Mouse (Mus musculus): Measurements from ENCODE around the gene S100a5.

GRCm38 (mm10) chr3:90609102-90609501 lies 779 bp downstream of the S100a5 start:
- no peak for TF ChIP-seq EP300 (optimal IDR thresholded peaks at IDR 0.05)
- TF ChIP-seq CTCF (IDR thresholded peaks at IDR 0.05; ENCODE audit: low read depth), result no peak

Measured in stomach, postnatal 0 days (tissue).